Mouse (Mus musculus) liver, embryonic 16.5 days (tissue): ENCODE data around the gene Macf1. TPM values are rescaled to one million over a fixed set of nuclear protein-coding genes. Genes with fewer than 3 reads are reported as not detected.
"Not testable (repeated sequence)": the region's sequence is repeated elsewhere in the genome, so short reads cannot be mapped to it uniquely, and the experiment has no call there.

Source experiments
- ATAC-seq: fragments of 200-750 bp; cut with Nextera tagmentation; 2 replicates; pipeline ENCODE4 v1.8.0; 2017; ENCODE audit warnings: low read depth, mild to moderate bottlenecking, moderate number of reproducible peaks, moderate library complexity
- H3K27ac ChIP-seq: fragments of 300-500 bp; sonication (generic); 2 replicates; pipeline ENCODE4 v1.5.1; 2014; ENCODE audit warnings: mild to moderate bottlenecking, low read length
- H3K27me3 ChIP-seq: fragments of 300-500 bp; sonication (generic); 2 replicates; pipeline ENCODE4 v1.6.1; 2014; ENCODE audit warnings: low read depth, low read length, mixed read lengths; ENCODE audit not compliant: control insufficient read depth, insufficient read depth
- H3K36me3 ChIP-seq: fragments of 300-500 bp; sonication (generic); 2 replicates; pipeline ENCODE4 v1.6.1; 2014; ENCODE audit warnings: mild to moderate bottlenecking; ENCODE audit not compliant: control insufficient read depth, insufficient read depth
- H3K4me1 ChIP-seq: fragments of 300-500 bp; sonication (generic); 2 replicates; pipeline ENCODE4 v1.6.1; 2014; ENCODE audit warnings: low read depth, low read length, mixed read lengths; ENCODE audit not compliant: control insufficient read depth
- H3K4me2 ChIP-seq: fragments of 300-500 bp; sonication (generic); 2 replicates; pipeline ENCODE4 v1.6.1; 2014; ENCODE audit warnings: low read depth, low read length, mixed read lengths
- H3K4me3 ChIP-seq: fragments of 300-500 bp; sonication (generic); 2 replicates; pipeline ENCODE4 v1.5.1; 2014; ENCODE audit warnings: low read depth, mild to moderate bottlenecking, low read length
- H3K9ac ChIP-seq: fragments of 300-500 bp; sonication (generic); 2 replicates; pipeline ENCODE4 v1.6.1; 2014; ENCODE audit warnings: low read depth, low read length
- H3K9me3 ChIP-seq: fragments of 300-500 bp; sonication (generic); replicated peaks from 2 replicates; pipeline ENCODE4 v1.6.1; 2016; ENCODE audit warnings: low read length; ENCODE audit not compliant: control insufficient read depth
- WGBS: fragments of 180-500 bp; shearing (Covaris S2); extraction: QIAGEN DNeasy Blood & Tissue Kit; methylation state at CpG from one replicate; pipeline ENCODE4 v1.1.7; 2014; ENCODE audit not compliant: insufficient replicate concordance; 5-methylcytosine and 5-hydroxymethylcytosine counted together
- polyA plus RNA-seq: library from polyadenylated mRNA; unstranded; fragments of >200 nt; fragmentation: Nextera tagmentation; extraction: Ambion mirVana; gene quantifications from 2 replicates; pipeline ENCODE4 v1.2.1, GENCODE M21; 2015

Gene Macf1
- polyA plus RNA-seq, 1 experiment from 2014 or later, result 8.3 TPM

- H3K4me1 ChIP-seq, result no peaks in the 10 kb centered on the region
- 64% methylated on average over 3 of the region's 3 CpGs for WGBS
- H3K36me3 ChIP-seq, result peaks cover 15% of the 10 kb centered on the region
Observed at GRCm38 (mm10) chr4:123447251-123447650, 236.9 kb downstream of the Macf1 start.

GRCm38 (mm10) chr4:123446754-123447153 is 237.4 kb downstream of the Macf1 start:
- WGBS, result 34% methylated on average over 7 of the region's 7 CpGs
- H3K27ac ChIP-seq, result no peak overlapping the region
- no peak overlapping the region for H3K4me3 ChIP-seq
- H3K9me3 ChIP-seq, result no peaks in the 10 kb centered on the region
- no peak overlapping the region for H3K9ac ChIP-seq
- no peaks in the 10 kb centered on the region for H3K27me3 ChIP-seq
- H3K4me1 ChIP-seq, result no peaks in the 10 kb centered on the region
- peaks cover 15% of the 10 kb centered on the region for H3K36me3 ChIP-seq
- H3K4me2 ChIP-seq, result no peak overlapping the region
- peak; percentile 55; the same call in 1 of the 2 replicates for ATAC-seq

More at GRCm38 (mm10) chr4:123447251-123447650, 236.9 kb downstream of the Macf1 start:
- Histone ChIP-seq H3K4me2 (no peak overlapping the region), H3K27me3 (no peaks in the 10 kb centered on the region), H3K9me3 (no peaks in the 10 kb centered on the region), H3K27ac (no peak overlapping the region), H3K9ac (no peak overlapping the region), H3K4me3 (no peak overlapping the region)
- ATAC-seq, result no peak

- H3K4me3 ChIP-seq, H3K9ac ChIP-seq, H3K27ac ChIP-seq, H3K4me2 ChIP-seq, H3K9me3 ChIP-seq, ATAC-seq, H3K4me1 ChIP-seq, H3K27me3 ChIP-seq: not testable (repeated sequence)
- WGBS, result 77% methylated on average over 2 of the region's 2 CpGs
- peaks cover 14% of the 10 kb centered on the region for H3K36me3 ChIP-seq
Observed at GRCm38 (mm10) chr4:123446221-123446620, 237.9 kb downstream of the Macf1 start.

- Histone ChIP-seq H3K4me3 (no peak overlapping the region), H3K27me3 (no peaks in the 10 kb centered on the region), H3K9ac (no peak overlapping the region), H3K4me1 (no peaks in the 10 kb centered on the region), H3K27ac (no peak overlapping the region), H3K36me3 (peaks cover 16% of the 10 kb centered on the region), H3K4me2 (no peak overlapping the region), H3K9me3 (no peaks in the 10 kb centered on the region)
- no peak for ATAC-seq
- 69% methylated on average over 5 of the region's 5 CpGs for WGBS
Observed at GRCm38 (mm10) chr4:123438414-123438813, 245.7 kb downstream of the Macf1 start.

- Histone ChIP-seq H3K27ac (no peak overlapping the region), H3K4me1 (no peaks in the 10 kb centered on the region; the same call in 1 of the 2 replicates), H3K36me3 (peaks cover 17% of the 10 kb centered on the region), H3K27me3 (no peaks in the 10 kb centered on the region), H3K4me2 (no peak overlapping the region), H3K9ac (no peak overlapping the region), H3K9me3 (no peaks in the 10 kb centered on the region), H3K4me3 (no peak overlapping the region)
- 79% methylated on average over 3 of the region's 3 CpGs for WGBS
- ATAC-seq, result no peak
Observed at GRCm38 (mm10) chr4:123433171-123433570, 251.0 kb downstream of the Macf1 start.

GRCm38 (mm10) chr4:123431936-123432335 is 252.2 kb downstream of the Macf1 start:
- Histone ChIP-seq H3K27ac (no peak overlapping the region), H3K9ac (no peak overlapping the region), H3K36me3 (peaks cover 17% of the 10 kb centered on the region), H3K9me3 (no peaks in the 10 kb centered on the region), H3K4me2 (no peak overlapping the region), H3K27me3 (no peaks in the 10 kb centered on the region), H3K4me1 (no peaks in the 10 kb centered on the region; the same call in 1 of the 2 replicates), H3K4me3 (no peak overlapping the region)
- 72% methylated on average over 12 of the region's 12 CpGs for WGBS
- no peak for ATAC-seq

GRCm38 (mm10) chr4:123427900-123428684 is 256.1 kb downstream of the Macf1 start:
- peaks cover 8% of the 10 kb centered on the region; the same call in 1 of the 2 replicates for H3K36me3 ChIP-seq
- ATAC-seq, result no peak
- H3K9ac ChIP-seq, result no peak overlapping the region
- no peaks in the 10 kb centered on the region for H3K27me3 ChIP-seq
- no peak overlapping the region for H3K4me2 ChIP-seq
- H3K4me3 ChIP-seq, result no peak overlapping the region
- 49% methylated on average over 5 of the region's 5 CpGs for WGBS
- peaks cover 4% of the 10 kb centered on the region for H3K4me1 ChIP-seq
- H3K27ac ChIP-seq, result no peak overlapping the region
- H3K9me3 ChIP-seq, result no peaks in the 10 kb centered on the region

- no peak for ATAC-seq
- H3K9me3 ChIP-seq, result no peaks in the 10 kb centered on the region
- H3K36me3 ChIP-seq, result 0 out of 2 replicates have a peak, but pooled peaks cover 5% of the 10 kb centered on the region
- H3K9ac ChIP-seq, result no peak overlapping the region
- H3K4me2 ChIP-seq, result no peak overlapping the region
- H3K27me3 ChIP-seq, result no peaks in the 10 kb centered on the region
- H3K27ac ChIP-seq, result no peak overlapping the region
- H3K4me3 ChIP-seq, result no peak overlapping the region
- 75% methylated on average over 9 of the region's 9 CpGs for WGBS
- H3K4me1 ChIP-seq, result peaks cover 10% of the 10 kb centered on the region
Observed at GRCm38 (mm10) chr4:123427271-123427899, 256.8 kb downstream of the Macf1 start.
